Mouse (Mus musculus): ENCODE measurements around the gene Olfr107.

Gene Olfr107

DNA sequence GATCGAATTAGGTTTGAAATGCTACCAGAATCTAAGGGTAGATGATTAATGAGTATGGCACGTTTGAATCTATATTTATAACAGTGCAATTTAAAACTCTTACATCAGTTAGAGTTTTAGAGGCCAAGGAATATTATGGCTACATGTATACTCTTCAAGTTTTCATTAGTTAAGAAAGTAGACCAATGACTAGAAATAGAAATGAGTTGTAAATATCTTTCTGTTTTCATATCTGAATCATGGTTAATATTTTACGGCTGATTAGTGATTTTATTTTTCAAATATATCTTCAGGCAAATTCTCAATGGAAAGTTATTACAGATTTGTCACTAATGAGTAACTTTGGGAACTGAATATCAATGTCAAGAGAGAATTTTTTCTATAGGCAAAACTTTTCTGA, at the start of gene Olfr107:
Olfr107 (plus strand) TSS at position 301 of the 400 bp plus-strand sequence.
- no peak for DNase-seq (ENCODE audit: low read depth)

DNA sequence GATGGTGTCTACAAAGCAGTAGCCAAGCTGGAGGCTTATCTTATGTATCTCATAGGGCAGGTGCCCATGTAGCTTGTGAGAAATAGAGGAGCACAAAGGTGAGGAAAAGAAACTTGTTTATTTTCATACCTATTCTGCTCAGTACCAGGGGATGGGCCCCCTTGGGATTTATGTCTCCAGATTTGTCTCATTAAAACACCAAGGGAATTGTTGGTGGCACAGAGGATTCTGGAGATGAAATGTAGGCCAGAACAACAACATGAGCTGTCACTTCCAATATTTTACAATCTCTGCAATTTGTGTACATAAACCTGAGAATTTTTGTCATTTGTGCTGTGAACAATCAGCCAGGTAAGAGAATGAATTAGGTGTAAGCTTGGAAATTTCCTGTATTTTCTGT, 39.7 kb upstream of the Olfr107 start, which contains the start of gene Olfr104-ps:
Olfr104-ps (plus strand) TSS at position 301 of the 400 bp plus-strand sequence.
- no peak for DNase-seq (ENCODE audit: low read depth)

DNA sequence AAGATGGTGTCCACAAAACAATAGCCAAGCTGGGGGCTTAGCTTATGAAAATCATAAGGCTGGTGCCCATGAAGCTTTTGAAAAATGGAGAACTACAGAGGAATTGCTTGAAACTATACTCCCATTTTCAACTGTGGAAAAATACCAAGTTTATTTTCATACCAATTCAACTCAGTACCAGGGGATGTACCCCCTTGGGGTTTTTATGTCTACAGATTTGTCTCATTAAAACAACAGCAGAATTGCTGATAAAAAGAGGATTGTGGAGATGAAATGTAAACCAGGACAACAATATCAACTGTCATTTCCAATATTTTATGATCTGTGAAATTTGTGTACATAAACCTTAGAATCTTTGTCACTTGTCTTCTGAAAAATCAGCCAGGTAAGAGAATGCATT, 20.3 kb upstream of the Olfr107 start, which contains the start of gene Olfr105-ps:
Olfr105-ps (plus strand) TSS at position 301 of the 400 bp plus-strand sequence.
- DNase-seq (ENCODE audit: low read depth) = no peak

DNA sequence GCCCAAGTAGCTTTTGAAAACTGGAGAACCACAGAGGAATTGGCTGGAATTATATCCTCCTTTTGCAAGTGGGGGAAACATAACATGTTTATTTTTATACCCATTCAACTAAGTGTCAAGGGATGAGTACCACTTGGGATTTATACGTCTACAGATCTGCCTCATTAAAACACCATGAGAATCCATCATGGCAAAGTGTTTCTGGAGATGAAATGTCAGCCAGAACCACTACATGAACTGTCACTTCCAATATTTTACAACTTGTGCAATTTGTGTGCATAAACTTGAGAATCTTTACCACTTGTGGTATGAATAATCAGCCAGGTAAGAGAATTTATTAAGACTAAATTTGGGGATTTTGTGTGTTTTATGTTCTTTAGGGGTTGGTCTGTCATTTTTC, 8.9 kb upstream of the Olfr107 start, which contains the start of gene Olfr106-ps:
Olfr106-ps (plus strand) TSS at position 301 of the 400 bp plus-strand sequence.
- DNase-seq (ENCODE audit: low read depth) = no peak

DNA sequence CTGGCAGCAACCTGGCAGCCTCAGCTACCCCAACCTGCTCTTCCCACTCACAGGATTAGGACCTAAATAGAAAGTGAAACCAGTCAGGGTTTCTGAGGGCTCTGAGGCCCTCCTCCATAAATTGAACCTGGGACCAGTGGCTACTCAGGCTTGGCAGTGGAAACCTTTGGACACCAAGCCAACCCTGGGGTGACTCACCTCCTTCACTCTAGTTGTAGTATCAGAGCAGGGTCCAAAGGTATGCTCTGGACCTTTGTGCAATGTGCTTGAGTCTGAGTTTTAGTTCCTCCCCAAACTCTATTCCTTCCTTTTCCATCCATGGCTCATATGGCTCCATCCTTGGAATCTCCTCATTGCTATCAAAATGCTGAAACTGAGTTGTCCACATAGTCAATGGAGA, 14.4 kb downstream of the Olfr107 start:
- DNase-seq (ENCODE audit: low read depth) = no peak

DNA sequence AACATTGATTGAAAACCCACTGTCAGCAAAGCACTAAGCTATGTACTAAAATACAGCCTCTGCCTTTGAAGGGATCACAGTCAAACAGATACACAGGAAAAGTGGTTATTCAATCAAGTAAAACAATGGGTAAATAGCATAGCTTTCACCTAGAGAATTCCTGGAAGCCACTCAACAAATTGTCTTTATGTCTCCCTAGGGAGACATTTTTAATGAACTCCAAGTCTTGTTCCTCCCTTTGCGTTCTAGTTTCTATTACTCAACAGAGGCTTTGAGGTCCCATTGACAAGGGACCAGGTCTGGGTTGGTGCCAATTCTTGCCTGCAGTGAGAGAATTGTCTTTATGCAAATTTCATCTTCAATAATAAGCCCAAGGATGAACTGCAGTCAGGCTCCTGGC, 46.2 kb downstream of the Olfr107 start, which contains the start of gene Olfr108:
Olfr108 (plus strand) TSS at position 301 of the 400 bp plus-strand sequence.
- no peak for DNase-seq (ENCODE audit: low read depth)

Measured in NIH3T3 (cell line).